In genomic region chr5:118064284-118064901, GRCm38 (mm10) we compare ENCODE assay signal across 10 mouse cellular contexts. TPM values are rescaled to one million over a fixed set of nuclear protein-coding genes. Genes with fewer than 3 reads are reported as not detected.
DNase-seq lines count a peak whose midpoint lies in the region; ATAC-seq and TF ChIP-seq lines count a peak whose summit lies in the region.
"Had no signal": no experiment of that assay in that cellular context is flagged by ENCODE, and none has a peak within 500 bp of the region (broad histone marks: within the 10 kb centered on the region; RNA-seq: fewer than 3 reads in every experiment).

No protein-coding gene starts in this region.

- H3K4me2 ChIP-seq in liver, embryonic 11.5 days: no peak overlapping the region
- no peak overlapping the region for H3K4me2 ChIP-seq in limb, embryonic 15.5 days

- H3K27me3 ChIP-seq in cerebellum, adult 2 months (ENCODE audit: control insufficient read depth, insufficient read depth, low read length): no peaks in the 10 kb centered on the region
- no peaks in the 10 kb centered on the region for H3K27me3 ChIP-seq in liver, embryonic 11.5 days (replicated peaks; ENCODE audit: control insufficient read depth, insufficient read depth, low read length)
- H3K27me3 ChIP-seq in limb, embryonic 15.5 days: no peaks in the 10 kb centered on the region

- H3K9me3 ChIP-seq in liver, embryonic 11.5 days (ENCODE audit: control insufficient read depth, low read length): no peaks in the 10 kb centered on the region
- no peaks in the 10 kb centered on the region for H3K9me3 ChIP-seq in limb, embryonic 15.5 days

- peak overlapping the region; percentile 85 for H3K27ac ChIP-seq in cerebellum, adult 2 months (ENCODE audit: insufficient read depth, low read length)
- H3K27ac ChIP-seq in liver, embryonic 11.5 days (ENCODE audit: low read depth, low read length): 0 out of 2 replicates have a peak overlapping the region, but pooled peaks have one; percentile 15
- 0 out of 2 replicates have a peak overlapping the region, but pooled peaks have one; percentile 22 for H3K27ac ChIP-seq in limb, embryonic 15.5 days

- H3K9ac ChIP-seq in liver, embryonic 11.5 days (ENCODE audit: low read depth, low read length): no peak overlapping the region
- no peak overlapping the region for H3K9ac ChIP-seq in limb, embryonic 15.5 days

- WGBS in cerebellum, adult 2 months: 36% methylated on average over 10 of the region's 10 CpGs
- WGBS in liver, embryonic 11.5 days: 74% methylated on average over 10 of the region's 10 CpGs
- 49% methylated on average over 10 of the region's 10 CpGs for WGBS in limb, embryonic 15.5 days

- H3K4me1 ChIP-seq in cerebellum, adult 2 months (ENCODE audit: control insufficient read depth, insufficient read depth, low read length): peaks cover 91% of the 10 kb centered on the region
- peaks cover 11% of the 10 kb centered on the region for H3K4me1 ChIP-seq in liver, embryonic 11.5 days (replicated peaks; ENCODE audit: control insufficient read depth, insufficient read depth, low read length)
- peaks cover 32% of the 10 kb centered on the region for H3K4me1 ChIP-seq in limb, embryonic 15.5 days

- no peak for DNase-seq in cerebellum, adult 2 months
- DNase-seq in cerebellum, adult 9-11 months: no peak
- no peak for DNase-seq in liver, embryonic 11.5 days (ENCODE audit: low spot score)
- DNase-seq in liver: no peak
- peak; percentile 52 for DNase-seq in retina, postnatal 1 day
- no peak for DNase-seq in layer of hippocampus, adult 8-10 months (ENCODE audit: low spot score in 2 of 2)
- DNase-seq: heart, postnatal 36 days; lung, adult 2 months had no signal

- no peak for TF ChIP-seq CTCF in cerebellum, adult 2 months (IDR thresholded peaks at IDR 0.05; ENCODE audit: borderline replicate concordance, insufficient read depth, low read depth, low read length)

- H3K4me3 ChIP-seq in cerebellum, adult 2 months (replicated peaks; ENCODE audit: insufficient read depth, low read depth, low read length): no peak overlapping the region
- no peak overlapping the region for H3K4me3 ChIP-seq in liver, embryonic 11.5 days (ENCODE audit: low read depth, low read length)
- H3K4me3 ChIP-seq in limb, embryonic 15.5 days: no peak overlapping the region

- ATAC-seq in liver, embryonic 11.5 days (replicated peaks; ENCODE audit: low FRiP score): no peak
- ATAC-seq in limb, embryonic 15.5 days (ENCODE audit: insufficient number of reproducible peaks, low FRiP score, low TSS enrichment, low read depth): no peak
- ATAC-seq in megakaryocyte progenitor cell, adult 5-6 weeks (replicated peaks; ENCODE audit: poor library complexity): no peak

- peaks cover 7% of the 10 kb centered on the region; the same call in 1 of the 2 replicates for H3K36me3 ChIP-seq in liver, embryonic 11.5 days (ENCODE audit: control insufficient read depth, insufficient read depth, low read length)
- H3K36me3 ChIP-seq in limb, embryonic 15.5 days: peaks cover 50% of the 10 kb centered on the region

- TF ChIP-seq POLR2A in cerebellum, adult 2 months (IDR thresholded peaks at IDR 0.05; ENCODE audit: borderline replicate concordance, insufficient read depth, low read length): no peak

RNA-seq across cellular contexts. Expression of gene Tesc, which starts 36.9 kb away (rescaled TPM):
- polyA plus RNA-seq in cerebellum, adult 2 months (2012; rRNA removed): 95.4 and 102 TPM in 2 replicates
- 1.7 and 2.2 TPM in 2 replicates for polyA plus RNA-seq in liver, embryonic 11.5 days (2014; fragmentation: Nextera tagmentation; extraction: Ambion mirVana)
- 25.9 and 27.2 TPM in 2 replicates for polyA plus RNA-seq in limb, embryonic 15.5 days (2015; fragmentation: Nextera tagmentation; extraction: Ambion mirVana)
- total RNA-seq in layer of hippocampus, adult 8-10 months (2022): 10 to 100 TPM; 63.1 to 86.1 (median 73.9) TPM
- total RNA-seq in megakaryocyte progenitor cell, adult 5-6 weeks (2015): 0.25 and 0.42 TPM in 2 replicates
- total RNA-seq in megakaryocyte progenitor cell, adult 5-6 weeks (2017): not detected in 2 replicates

Comparison
In these comparisons a context has a peak if more than half of its experiments do, and no peak if none do; other contexts are left out.
1. H3K27ac ChIP-seq: peak in every context shown above with its lines; median percentile 85 in cerebellum, adult 2 months; 22 in limb, embryonic 15.5 days; 15 in liver, embryonic 11.5 days.